Mouse (Mus musculus) heart, embryonic 11.5 days (tissue): ENCODE data around the gene Phldb3. TPM values are rescaled to one million over a fixed set of nuclear protein-coding genes. Genes with fewer than 3 reads are reported as not detected.

ENCODE experiments used
- ATAC-seq: fragments of 200-750 bp; cut with Nextera tagmentation; replicated peaks from 2 replicates; pipeline ENCODE4 v1.8.0; 2017; ENCODE audit warnings: moderate library complexity; ENCODE audit not compliant: insufficient number of reproducible peaks, low FRiP score, low TSS enrichment
- H3K27ac ChIP-seq: fragments of 300-500 bp; sonication (generic); 2 replicates; pipeline ENCODE4 v1.5.1; 2014; ENCODE audit warnings: mild to moderate bottlenecking, low read depth, low read length
- H3K27me3 ChIP-seq: fragments of 300-500 bp; sonication (generic); 2 replicates; pipeline ENCODE4 v1.6.1; 2014; ENCODE audit warnings: mild to moderate bottlenecking, low read length, mixed read lengths; ENCODE audit not compliant: control insufficient read depth, insufficient read depth
- H3K36me3 ChIP-seq: fragments of 300-500 bp; sonication (generic); 2 replicates; pipeline ENCODE4 v1.6.1; 2014; ENCODE audit warnings: mild to moderate bottlenecking, low read length, moderate library complexity, mixed read lengths; ENCODE audit not compliant: control insufficient read depth, insufficient read depth
- H3K4me1 ChIP-seq: fragments of 300-500 bp; sonication (generic); 2 replicates; pipeline ENCODE4 v1.6.1; 2014; ENCODE audit warnings: low read length; ENCODE audit not compliant: control insufficient read depth, insufficient read depth
- H3K4me2 ChIP-seq: fragments of 300-500 bp; sonication (generic); 2 replicates; pipeline ENCODE4 v1.6.1; 2014; ENCODE audit warnings: mild to moderate bottlenecking, moderate library complexity
- H3K4me3 ChIP-seq: fragments of 300-500 bp; sonication (generic); 2 replicates; pipeline ENCODE4 v1.5.1; 2014; ENCODE audit warnings: low read depth, low read length
- H3K9ac ChIP-seq: fragments of 300-500 bp; sonication (generic); 2 replicates; pipeline ENCODE4 v1.6.1; 2014; ENCODE audit warnings: mild to moderate bottlenecking, low read depth, low read length, moderate library complexity
- H3K9me3 ChIP-seq: fragments of 300-500 bp; sonication (generic); replicated peaks from 2 replicates; pipeline ENCODE4 v1.6.1; 2016; ENCODE audit warnings: low read length; ENCODE audit not compliant: control insufficient read depth
- WGBS: fragments of 180-500 bp; shearing (Covaris S2); extraction: QIAGEN DNeasy Blood & Tissue Kit; methylation state at CpG from one replicate; pipeline ENCODE4 v1.1.7; 2014; ENCODE audit not compliant: insufficient replicate concordance; 5-methylcytosine and 5-hydroxymethylcytosine counted together
- polyA plus RNA-seq: library from polyadenylated mRNA; unstranded; fragments of >200 nt; fragmentation: Nextera tagmentation; extraction: Ambion mirVana; gene quantifications from 2 replicates; pipeline ENCODE4 v1.2.1, GENCODE M21; 2014

The Phldb3 gene
- polyA plus RNA-seq, 1 experiment from 2014 or later, result 0.06 TPM

GRCm38 (mm10) chr7:24644996-24645395, 34.4 kb downstream of the Phldb3 start:
- H3K36me3 ChIP-seq, result no peaks in the 10 kb centered on the region
- H3K27me3 ChIP-seq, result peaks cover 9% of the 10 kb centered on the region
- 63% methylated on average over 7 of the region's 7 CpGs for WGBS
- no peak overlapping the region for H3K9ac ChIP-seq
- no peak overlapping the region for H3K27ac ChIP-seq
- H3K4me3 ChIP-seq, result no peak overlapping the region
- no peak overlapping the region for H3K4me2 ChIP-seq
- H3K9me3 ChIP-seq, result no peaks in the 10 kb centered on the region
- no peak for ATAC-seq
- no peaks in the 10 kb centered on the region for H3K4me1 ChIP-seq

DNA sequence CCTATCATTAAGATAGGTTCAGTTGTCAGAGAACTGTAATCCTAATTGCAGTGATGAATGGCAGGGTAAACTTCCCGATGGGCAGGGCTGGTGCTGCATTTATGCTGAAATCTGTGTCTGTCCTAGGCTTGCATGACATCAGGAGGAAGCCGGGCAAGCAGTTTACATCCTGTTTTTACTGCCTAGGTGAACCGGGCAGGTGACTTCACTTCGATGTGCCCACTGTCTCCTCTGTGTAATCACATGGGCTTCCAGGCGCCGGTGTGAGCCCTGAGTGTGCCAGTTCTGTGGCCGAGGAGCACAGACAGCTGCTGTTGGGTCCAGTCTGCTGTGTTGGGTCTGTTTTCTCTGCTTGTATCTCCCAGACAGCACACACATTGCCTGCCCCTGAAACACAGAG, 35.9 kb downstream of the Phldb3 start:
- Histone ChIP-seq H3K4me3 (no peak overlapping the region), H3K4me2 (no peak overlapping the region), H3K36me3 (no peaks in the 10 kb centered on the region), H3K9me3 (no peaks in the 10 kb centered on the region), H3K4me1 (no peaks in the 10 kb centered on the region), H3K9ac (no peak overlapping the region), H3K27ac (no peak overlapping the region), H3K27me3 (no peaks in the 10 kb centered on the region; the same call in 1 of the 2 replicates)
- 68% methylated on average over 7 of the region's 7 CpGs for WGBS
- ATAC-seq, result no peak

- Histone ChIP-seq H3K9ac (no peak overlapping the region), H3K27ac (no peak overlapping the region), H3K9me3 (no peaks in the 10 kb centered on the region), H3K4me1 (no peaks in the 10 kb centered on the region), H3K4me3 (no peak overlapping the region), H3K4me2 (no peak overlapping the region), H3K27me3 (no peaks in the 10 kb centered on the region; the same call in 1 of the 2 replicates), H3K36me3 (no peaks in the 10 kb centered on the region)
- no peak for ATAC-seq
- whole genome bisulfite sequencing, result 21% methylated on average over 7 of the region's 7 CpGs
Measured at GRCm38 (mm10) chr7:24653681-24654080, 43.1 kb downstream of the Phldb3 start.

GRCm38 (mm10) chr7:24659737-24660357, 49.3 kb downstream of the Phldb3 start:
- 52% methylated on average over 12 of the region's 12 CpGs for WGBS
- Histone ChIP-seq H3K27me3 (no peaks in the 10 kb centered on the region), H3K9me3 (no peaks in the 10 kb centered on the region), H3K4me1 (no peaks in the 10 kb centered on the region), H3K9ac (no peak overlapping the region), H3K4me3 (no peak overlapping the region), H3K4me2 (no peak overlapping the region), H3K36me3 (no peaks in the 10 kb centered on the region), H3K27ac (no peak overlapping the region)
- ATAC-seq, result no peak

GRCm38 (mm10) chr7:24661118-24661904, 50.7 kb downstream of the Phldb3 start:
- H3K9ac ChIP-seq, result no peak overlapping the region
- no peaks in the 10 kb centered on the region for H3K4me1 ChIP-seq
- no peak overlapping the region for H3K27ac ChIP-seq
- H3K27me3 ChIP-seq, result no peaks in the 10 kb centered on the region
- H3K4me3 ChIP-seq, result no peak overlapping the region
- ATAC-seq, result no peak
- no peaks in the 10 kb centered on the region for H3K9me3 ChIP-seq
- H3K36me3 ChIP-seq, result no peaks in the 10 kb centered on the region
- WGBS, result 60% methylated on average over 17 of the region's 17 CpGs
- no peak overlapping the region for H3K4me2 ChIP-seq

DNA sequence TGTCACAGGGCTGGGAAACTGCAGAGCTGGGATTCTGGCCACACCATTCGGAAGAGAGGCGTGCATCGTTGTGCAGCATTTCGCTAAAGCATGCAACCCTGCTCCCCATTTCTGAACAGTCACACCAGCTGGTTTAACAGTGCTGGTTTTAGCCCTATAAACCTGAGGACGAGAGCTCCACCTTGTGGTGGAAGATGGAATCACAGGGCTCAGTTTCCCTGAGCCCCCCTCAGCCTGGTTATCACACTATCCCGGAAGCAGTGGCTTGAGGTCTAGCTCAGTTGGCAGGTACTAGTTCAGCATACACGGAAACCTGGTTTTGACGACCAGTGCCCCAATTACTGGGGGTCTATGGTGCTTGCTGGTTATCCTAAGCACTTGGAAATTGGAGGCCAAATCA, 52.0 kb downstream of the Phldb3 start:
- ATAC-seq, result no peak
- Histone ChIP-seq H3K4me3 (no peak overlapping the region), H3K9ac (no peak overlapping the region), H3K36me3 (no peaks in the 10 kb centered on the region), H3K9me3 (no peaks in the 10 kb centered on the region), H3K4me2 (no peak overlapping the region), H3K4me1 (no peaks in the 10 kb centered on the region), H3K27me3 (no peaks in the 10 kb centered on the region), H3K27ac (no peak overlapping the region)
- WGBS, result 10% methylated on average over 8 of the region's 8 CpGs

DNA sequence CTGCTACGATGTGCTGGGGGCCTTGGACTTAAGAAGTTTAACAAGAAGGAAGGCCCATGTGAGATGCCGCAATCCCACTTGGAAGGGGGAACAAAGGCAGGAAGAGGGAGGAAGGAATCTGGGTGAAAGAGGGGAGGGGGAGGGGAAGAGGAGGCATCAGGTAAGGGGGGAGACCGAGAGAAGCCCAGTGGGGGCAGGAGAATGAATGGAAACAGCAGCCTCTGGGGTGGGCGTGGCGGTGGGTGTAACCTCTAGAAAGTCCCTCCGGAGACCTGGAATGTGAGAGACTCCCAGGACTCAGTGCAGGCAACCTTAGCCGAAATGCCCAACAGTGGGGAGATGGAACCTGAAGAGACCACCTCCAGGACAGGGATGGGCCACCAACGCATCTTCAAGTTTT, 53.7 kb downstream of the Phldb3 start:
- no peaks in the 10 kb centered on the region for H3K9me3 ChIP-seq
- no peak overlapping the region for H3K4me3 ChIP-seq
- H3K4me1 ChIP-seq, result no peaks in the 10 kb centered on the region
- H3K4me2 ChIP-seq, result no peak overlapping the region
- no peaks in the 10 kb centered on the region for H3K36me3 ChIP-seq
- no peak for ATAC-seq
- no peaks in the 10 kb centered on the region for H3K27me3 ChIP-seq
- no peak overlapping the region for H3K9ac ChIP-seq
- no peak overlapping the region for H3K27ac ChIP-seq
- WGBS, result 27% methylated on average over 8 of the region's 8 CpGs

DNA sequence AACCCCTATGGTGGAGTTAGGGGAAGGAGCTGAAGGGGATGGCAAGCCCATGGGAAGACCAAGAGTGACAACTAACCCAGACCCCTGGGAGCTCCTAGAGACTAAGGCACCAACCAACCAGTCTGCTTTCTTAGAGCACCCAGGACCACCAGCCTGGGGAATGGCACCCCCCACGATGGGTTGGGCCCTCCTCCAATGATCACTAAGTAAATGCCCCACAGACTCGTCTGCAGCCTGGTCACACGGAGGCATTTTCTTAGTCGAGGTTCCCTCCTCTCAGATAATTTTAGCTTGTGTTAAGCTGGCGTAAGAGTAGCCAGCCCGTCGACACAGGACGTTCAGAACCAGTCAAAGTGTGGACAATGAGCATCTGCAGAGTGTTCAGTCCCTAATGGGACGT, 54.4 kb downstream of the Phldb3 start:
- WGBS, result 59% methylated on average over 9 of the region's 9 CpGs
- ATAC-seq, result no peak
- Histone ChIP-seq H3K4me2 (no peak overlapping the region), H3K4me3 (no peak overlapping the region), H3K27me3 (no peaks in the 10 kb centered on the region), H3K27ac (no peak overlapping the region), H3K4me1 (no peaks in the 10 kb centered on the region), H3K9me3 (no peaks in the 10 kb centered on the region), H3K9ac (no peak overlapping the region), H3K36me3 (no peaks in the 10 kb centered on the region)
